Mouse (Mus musculus): ENCODE results near the gene Gm20911. TPM values are rescaled to one million over a fixed set of nuclear protein-coding genes. Genes with fewer than 3 reads are reported as not detected.
"Not testable (repeated sequence)": the region's sequence is repeated elsewhere in the genome, so short reads cannot be mapped to it uniquely, and the experiment has no call there.

The Gm20911 gene
- not detected in 2 replicates for total RNA-seq (2017)

GRCm38 (mm10) chrY:81457707-81458106 is at the start of gene Gm20911:
TSS of gene Gm20911 (plus strand) at chrY:81458007.
- not testable (repeated sequence) for ATAC-seq (replicated peaks; ENCODE audit: low read depth, poor library complexity, severe bottlenecking)
